Mouse (Mus musculus) heart, postnatal 0 days (tissue): ENCODE measurements around the gene Zc3h7a.
"Not testable (repeated sequence)": the region's sequence is repeated elsewhere in the genome, so short reads cannot be mapped to it uniquely, and the experiment has no call there.

Experiments used
- CTCF ChIP-seq: IDR thresholded peaks from 2 replicates; pipeline ENCODE4 v1.5.1; 2016; ENCODE audit warnings: antibody characterized with exemption, control low read depth, low read depth
- EP300 ChIP-seq: IDR thresholded peaks from 2 replicates; pipeline ENCODE4 v1.6.1; 2016; ENCODE audit warnings: antibody characterized with exemption, low read depth

DNA sequence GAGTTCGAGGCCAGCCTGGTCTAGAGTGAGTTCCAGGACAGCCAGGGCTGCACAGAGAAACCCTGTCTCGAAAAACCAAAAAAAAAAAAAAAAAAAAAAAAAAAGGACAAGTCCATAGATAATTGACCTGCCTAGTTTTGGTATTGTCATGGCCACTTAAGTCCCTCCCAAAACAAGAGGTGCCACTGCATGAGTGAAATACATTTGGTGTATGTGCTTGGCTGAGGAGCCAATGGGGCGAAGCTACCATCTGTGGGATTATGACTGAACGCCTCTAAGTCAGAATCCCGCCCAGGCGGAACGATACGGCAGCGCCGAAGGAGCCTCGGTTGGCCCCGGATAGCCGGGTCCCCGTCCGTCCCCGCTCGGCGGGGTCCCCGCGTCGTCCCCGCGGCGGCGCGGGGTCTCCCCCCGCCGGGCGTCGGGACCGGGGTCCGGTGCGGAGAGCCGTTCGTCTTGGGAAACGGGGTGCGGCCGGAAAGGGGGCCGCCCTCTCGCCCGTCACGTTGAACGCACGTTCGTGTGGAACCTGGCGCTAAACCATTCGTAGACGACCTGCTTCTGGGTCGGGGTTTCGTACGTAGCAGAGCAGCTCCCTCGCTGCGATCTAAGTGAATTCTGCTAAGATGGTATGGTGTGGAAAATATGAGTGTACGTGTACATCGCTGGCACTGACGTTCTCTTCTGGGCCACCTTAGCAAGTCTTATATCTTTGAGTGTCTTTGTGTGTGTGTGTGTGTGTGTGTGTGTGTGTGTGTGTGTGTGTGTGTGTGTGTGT lies 32.3 kb downstream of the Zc3h7a start:
- not testable (repeated sequence) for TF ChIP-seq EP300, CTCF
